Mouse (Mus musculus): ENCODE measurements around the gene Rap1gap2.

The Rap1gap2 gene

GRCm38 (mm10) chr11:74537352-74537751 lies 73.4 kb downstream of the Rap1gap2 start:
- no peak for DNase-seq (ENCODE audit: low read depth)

GRCm38 (mm10) chr11:74536140-74536842 lies 74.4 kb downstream of the Rap1gap2 start:
- DNase-seq (ENCODE audit: low read depth): no peak

- peak; percentile 52 for DNase-seq (ENCODE audit: low read depth)
Measured at GRCm38 (mm10) chr11:74534380-74534779, 76.3 kb downstream of the Rap1gap2 start.

GRCm38 (mm10) chr11:74533050-74533449 lies 77.7 kb downstream of the Rap1gap2 start:
- no peak for DNase-seq (ENCODE audit: low read depth)

GRCm38 (mm10) chr11:74532401-74532800 lies 78.3 kb downstream of the Rap1gap2 start:
- no peak for DNase-seq (ENCODE audit: low read depth)

- no peak for DNase-seq (ENCODE audit: low read depth)
Measured at GRCm38 (mm10) chr11:74531725-74532124, 79.0 kb downstream of the Rap1gap2 start.

- peak; percentile 59 for DNase-seq (ENCODE audit: low read depth)
Measured at GRCm38 (mm10) chr11:74529803-74530202, 80.9 kb downstream of the Rap1gap2 start.

GRCm38 (mm10) chr11:74527555-74527954 lies 83.2 kb downstream of the Rap1gap2 start:
- no peak for DNase-seq (ENCODE audit: low read depth)

- DNase-seq (ENCODE audit: low read depth): peak; percentile 59
Measured at GRCm38 (mm10) chr11:74526180-74527158, 84.2 kb downstream of the Rap1gap2 start.

- DNase-seq (ENCODE audit: low read depth): no peak
Measured at GRCm38 (mm10) chr11:74525605-74526004, 85.1 kb downstream of the Rap1gap2 start.

GRCm38 (mm10) chr11:74525205-74525604 lies 85.5 kb downstream of the Rap1gap2 start:
- no peak for DNase-seq (ENCODE audit: low read depth)

GRCm38 (mm10) chr11:74524050-74524965 lies 86.4 kb downstream of the Rap1gap2 start:
- no peak for DNase-seq (ENCODE audit: low read depth)

GRCm38 (mm10) chr11:74523210-74523951 lies 87.3 kb downstream of the Rap1gap2 start:
- DNase-seq (ENCODE audit: low read depth): no peak

- no peak for DNase-seq (ENCODE audit: low read depth)
Measured at GRCm38 (mm10) chr11:74522487-74523209, 88.1 kb downstream of the Rap1gap2 start.

GRCm38 (mm10) chr11:74521981-74522486 lies 88.7 kb downstream of the Rap1gap2 start:
- no peak for DNase-seq (ENCODE audit: low read depth)

- no peak for DNase-seq (ENCODE audit: low read depth)
Measured at GRCm38 (mm10) chr11:74520201-74520600, 90.5 kb downstream of the Rap1gap2 start.

- DNase-seq (ENCODE audit: low read depth): no peak
Measured at GRCm38 (mm10) chr11:74516112-74516511, 94.6 kb downstream of the Rap1gap2 start.

GRCm38 (mm10) chr11:74515046-74515445 lies 95.7 kb downstream of the Rap1gap2 start:
- DNase-seq (ENCODE audit: low read depth): no peak

- no peak for DNase-seq (ENCODE audit: low read depth)
Measured at GRCm38 (mm10) chr11:74512595-74512994, 98.1 kb downstream of the Rap1gap2 start.

GRCm38 (mm10) chr11:74506275-74506674 lies 104.4 kb downstream of the Rap1gap2 start:
- DNase-seq (ENCODE audit: low read depth): no peak

All from 416B (cell line).